Mouse (Mus musculus) lung, postnatal 0 days (tissue): ENCODE results near the gene Dip2b. TPM values are rescaled to one million over a fixed set of nuclear protein-coding genes. Genes with fewer than 3 reads are reported as not detected.
A peak's percentile ranks its signal among the peaks of the same experiment; 100 is the strongest.

Experiments used
- ATAC-seq: fragments of 200-750 bp; cut with Nextera tagmentation; 2 replicates; pipeline ENCODE4 v1.8.0; 2017; ENCODE audit warnings: moderate library complexity
- DNase-seq: peaks from one replicate; pipeline ENCODE4 v3.0.0-alpha.2; 2016; ENCODE audit warnings: low spot score
- H3K27ac ChIP-seq: fragments of 300-500 bp; sonication (generic); 2 replicates; pipeline ENCODE4 v1.5.1; 2014; ENCODE audit warnings: antibody characterized with exemption, mild to moderate bottlenecking, low read length, mixed read lengths
- H3K27me3 ChIP-seq: fragments of 300-500 bp; sonication (generic); replicated peaks from 2 replicates; pipeline ENCODE4 v1.6.1; 2014; ENCODE audit warnings: low read length, mixed read lengths; ENCODE audit not compliant: insufficient read depth
- H3K36me3 ChIP-seq: fragments of 300-500 bp; sonication (generic); 2 replicates; pipeline ENCODE4 v1.6.1; 2014; ENCODE audit warnings: low read length, mixed read lengths; ENCODE audit not compliant: insufficient read depth
- H3K4me1 ChIP-seq: fragments of 300-500 bp; sonication (generic); 2 replicates; pipeline ENCODE4 v1.6.1; 2014; ENCODE audit warnings: antibody characterized with exemption, low read depth, low read length, mixed read lengths; ENCODE audit not compliant: insufficient read depth
- H3K4me2 ChIP-seq: fragments of 300-500 bp; sonication (generic); replicated peaks from 2 replicates; pipeline ENCODE4 v1.6.1; 2014; ENCODE audit warnings: low read depth, mild to moderate bottlenecking, low read length, moderate library complexity, mixed read lengths
- H3K4me3 ChIP-seq: fragments of 300-500 bp; sonication (generic); 2 replicates; pipeline ENCODE4 v1.5.1; 2014; ENCODE audit warnings: low read depth, low read length
- H3K9ac ChIP-seq: fragments of 300-500 bp; sonication (generic); replicated peaks from 2 replicates; pipeline ENCODE4 v1.6.1; 2014; ENCODE audit warnings: low read depth, mild to moderate bottlenecking
- H3K9me3 ChIP-seq: fragments of 300-500 bp; sonication (generic); 2 replicates; pipeline ENCODE4 v1.6.1; 2016; ENCODE audit warnings: low read length, mixed read lengths
- CTCF ChIP-seq: IDR thresholded peaks from 2 replicates; pipeline ENCODE4 v1.5.1; 2016; ENCODE audit warnings: antibody characterized with exemption, mild to moderate bottlenecking
- EP300 ChIP-seq: IDR thresholded peaks from 2 replicates; pipeline ENCODE4 v1.6.1; 2016; ENCODE audit warnings: antibody characterized with exemption, mild to moderate bottlenecking, control low read depth
- WGBS: fragments of 180-500 bp; shearing (Covaris S2); extraction: QIAGEN DNeasy Blood & Tissue Kit; methylation state at CpG from one replicate; pipeline ENCODE4 v1.1.7; 2014; 5-methylcytosine and 5-hydroxymethylcytosine counted together
- polyA plus RNA-seq: library from polyadenylated mRNA; unstranded; fragments of >200 nt; fragmentation: Nextera tagmentation; extraction: Ambion mirVana; gene quantifications from 2 replicates; pipeline ENCODE4 v1.2.1, GENCODE M21; 2015

The Dip2b gene
- polyA plus RNA-seq, 1 experiment from 2014 or later = 6.6 TPM

DNA sequence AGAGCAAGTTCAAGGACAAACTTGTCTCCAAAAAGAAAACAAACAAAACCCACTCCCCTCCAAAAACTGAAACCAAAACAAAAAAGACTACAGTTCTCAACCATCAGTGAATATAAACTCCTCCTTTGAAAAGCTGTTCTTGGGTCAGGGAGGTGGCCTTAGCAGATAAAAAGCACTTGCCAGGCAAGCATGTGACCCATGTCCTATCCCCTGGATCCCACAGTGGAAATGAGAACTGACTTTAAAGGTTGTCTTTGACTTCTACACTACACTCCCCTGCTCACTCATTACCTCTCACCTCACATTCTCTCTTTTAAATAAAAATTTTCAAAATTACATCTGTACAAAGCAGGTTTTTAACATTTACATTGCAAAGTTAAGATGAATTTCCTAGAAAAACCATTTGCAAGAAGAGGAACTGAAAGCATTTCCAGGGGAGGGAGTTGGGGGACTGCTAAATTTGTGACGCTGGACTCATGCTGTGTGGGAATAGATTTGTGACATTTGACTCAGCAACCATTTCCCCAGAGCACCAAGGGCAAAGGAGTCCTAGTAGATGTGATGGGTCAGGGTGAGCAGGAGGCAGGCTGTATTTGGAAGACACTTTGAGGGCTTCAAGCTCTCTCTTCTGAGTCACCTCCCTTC is 42.5 kb downstream of the Dip2b start:
- H3K36me3 ChIP-seq = no peaks in the 10 kb centered on the region
- no peak for TF ChIP-seq EP300
- TF ChIP-seq CTCF = no peak
- H3K9ac ChIP-seq = no peak overlapping the region
- H3K9me3 ChIP-seq = no peaks in the 10 kb centered on the region
- H3K4me2 ChIP-seq = no peak overlapping the region
- H3K27ac ChIP-seq = no peak overlapping the region; the same call in 1 of the 2 replicates
- H3K27me3 ChIP-seq = no peaks in the 10 kb centered on the region
- peaks cover 23% of the 10 kb centered on the region; the same call in 1 of the 2 replicates for H3K4me1 ChIP-seq
- ATAC-seq = no peak
- no peak overlapping the region for H3K4me3 ChIP-seq
- 39% methylated on average over 1 of the region's 1 CpGs for WGBS
- peak; percentile 47 for DNase-seq

- TF ChIP-seq EP300 = no peak
- no peak for TF ChIP-seq CTCF
- Histone ChIP-seq H3K27ac (peak overlapping the region; percentile 68; the same call in 1 of the 2 replicates), H3K9me3 (no peaks in the 10 kb centered on the region), H3K4me2 (no peak overlapping the region), H3K4me3 (no peak overlapping the region), H3K9ac (no peak overlapping the region), H3K36me3 (no peaks in the 10 kb centered on the region), H3K4me1 (peaks cover 22% of the 10 kb centered on the region; the same call in 1 of the 2 replicates), H3K27me3 (no peaks in the 10 kb centered on the region)
- 76% methylated on average over 6 of the region's 6 CpGs for WGBS
- no peak for DNase-seq
- ATAC-seq = no peak
Observed at GRCm38 (mm10) chr15:100081478-100081998, 43.1 kb downstream of the Dip2b start.

DNA sequence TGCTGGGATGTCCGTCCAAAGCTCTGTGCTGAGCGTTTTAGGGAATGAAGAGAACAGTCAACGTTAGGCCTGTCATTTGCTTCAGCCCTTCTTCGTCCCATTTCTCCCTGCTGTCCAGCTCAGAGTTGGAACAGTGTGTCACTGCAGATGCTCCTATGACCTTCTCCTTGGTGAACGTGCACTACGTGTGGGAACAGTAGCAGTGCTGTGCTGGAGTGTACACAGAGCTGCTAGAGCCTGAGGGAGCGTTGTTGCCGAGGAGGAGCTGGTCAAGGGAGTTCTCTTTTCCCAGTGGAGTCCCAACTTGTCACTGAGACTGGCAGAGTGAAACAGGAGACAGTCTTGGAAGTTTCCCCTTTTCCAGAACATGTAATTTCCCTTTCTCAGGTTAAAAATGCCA is 43.6 kb downstream of the Dip2b start:
- Histone ChIP-seq H3K36me3 (no peaks in the 10 kb centered on the region), H3K4me3 (no peak overlapping the region), H3K9me3 (no peaks in the 10 kb centered on the region), H3K4me1 (peaks cover 17% of the 10 kb centered on the region; the same call in 1 of the 2 replicates), H3K9ac (no peak overlapping the region), H3K27ac (peak overlapping the region; percentile 68), H3K27me3 (no peaks in the 10 kb centered on the region), H3K4me2 (no peak overlapping the region)
- WGBS = 39% methylated on average over 8 of the region's 8 CpGs
- TF ChIP-seq CTCF = no peak
- TF ChIP-seq EP300 = no peak
- DNase-seq (no peak), ATAC-seq (peak; percentile 53)

- no peak overlapping the region for H3K9ac ChIP-seq
- H3K4me3 ChIP-seq = no peak overlapping the region
- no peak overlapping the region for H3K27ac ChIP-seq
- TF ChIP-seq CTCF (no peak), EP300 (0 out of 2 replicates have a peak, but pooled peaks have one; percentile 12)
- H3K36me3 ChIP-seq = no peaks in the 10 kb centered on the region
- no peak overlapping the region for H3K4me2 ChIP-seq
- 58% methylated on average over 5 of the region's 5 CpGs for WGBS
- ATAC-seq (peak; percentile 54; the same call in 1 of the 2 replicates), DNase-seq (no peak)
- no peaks in the 10 kb centered on the region for H3K9me3 ChIP-seq
- no peaks in the 10 kb centered on the region for H3K27me3 ChIP-seq
- peaks cover 17% of the 10 kb centered on the region; the same call in 1 of the 2 replicates for H3K4me1 ChIP-seq
Observed at GRCm38 (mm10) chr15:100082733-100083132, 44.3 kb downstream of the Dip2b start.

DNA sequence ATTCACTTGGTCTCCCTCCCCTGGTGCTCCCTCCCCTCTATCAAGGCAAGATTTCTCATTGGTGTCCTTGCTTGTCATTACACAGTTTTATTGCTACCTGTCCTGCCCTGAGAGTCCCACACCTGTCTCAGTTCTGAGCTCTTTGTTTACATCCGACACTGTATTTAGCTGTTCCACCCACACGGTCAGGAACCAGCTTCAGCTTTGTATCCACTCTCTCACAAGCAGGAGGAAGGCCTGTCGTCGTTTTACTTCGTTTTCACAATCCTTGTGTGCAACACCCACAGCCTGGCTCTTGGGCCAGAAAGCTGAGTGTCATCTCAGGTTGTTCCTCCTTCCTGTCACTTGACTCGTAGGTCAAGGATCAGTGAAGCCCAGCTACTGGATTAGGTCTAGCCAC is 45.4 kb downstream of the Dip2b start:
- 44% methylated on average over 6 of the region's 6 CpGs for WGBS
- DNase-seq = peak; percentile 38
- TF ChIP-seq CTCF (no peak), EP300 (no peak)

GRCm38 (mm10) chr15:100084882-100085281 is 46.4 kb downstream of the Dip2b start:
- no peak overlapping the region for H3K9ac ChIP-seq
- ATAC-seq (no peak), DNase-seq (peak; percentile 19)
- no peak overlapping the region for H3K4me3 ChIP-seq
- no peak overlapping the region for H3K4me2 ChIP-seq
- H3K27ac ChIP-seq = no peak overlapping the region
- H3K4me1 ChIP-seq = peaks cover 14% of the 10 kb centered on the region
- no peak for TF ChIP-seq CTCF
- TF ChIP-seq EP300 = no peak
- 65% methylated on average over 4 of the region's 4 CpGs for WGBS
- no peaks in the 10 kb centered on the region for H3K36me3 ChIP-seq
- no peaks in the 10 kb centered on the region for H3K27me3 ChIP-seq
- no peaks in the 10 kb centered on the region for H3K9me3 ChIP-seq

More for the DNA sequence above, 45.4 kb downstream of the Dip2b start:
- Histone ChIP-seq H3K27ac (0 out of 2 replicates have a peak overlapping the region, but pooled peaks have one; percentile 10), H3K4me2 (no peak overlapping the region), H3K36me3 (no peaks in the 10 kb centered on the region), H3K4me3 (no peak overlapping the region), H3K9me3 (no peaks in the 10 kb centered on the region), H3K4me1 (peaks cover 17% of the 10 kb centered on the region), H3K9ac (no peak overlapping the region), H3K27me3 (no peaks in the 10 kb centered on the region)
- peak; percentile 18; the same call in 1 of the 2 replicates for ATAC-seq
